Mouse (Mus musculus) megakaryocyte, embryonic 14.5 days (primary cell): ENCODE data around the gene Efl1.

ENCODE experiments used
- FLI1 ChIP-seq: IDR thresholded peaks from 2 replicates; pipeline ENCODE4 v1.6.1; 2012; ENCODE audit warnings: low read length, inconsistent platforms, mixed read lengths
- GATA1 ChIP-seq: IDR thresholded peaks from 3 replicates; pipeline ENCODE4 v1.6.1; 2012; ENCODE audit warnings: mixed read lengths, low read length, inconsistent platforms, borderline replicate concordance

- TF ChIP-seq FLI1, result no peak
- TF ChIP-seq GATA1, result no peak
These were observed 54.2 kb downstream of the Efl1 start for GRCm38 (mm10) chr7:82702384-82703343.
